Mouse (Mus musculus) midbrain, embryonic 14.5 days (tissue): Measurements from ENCODE around the gene Ankrd17. TPM values are rescaled to one million over a fixed set of nuclear protein-coding genes. Genes with fewer than 3 reads are reported as not detected.
A peak's percentile ranks its signal among the peaks of the same experiment; 100 is the strongest.

Experiments
- ATAC-seq: fragments of 200-750 bp; cut with Nextera tagmentation; 2 replicates; pipeline ENCODE4 v1.8.0; 2017; ENCODE audit warnings: moderate number of reproducible peaks, moderate library complexity; ENCODE audit not compliant: low FRiP score, low TSS enrichment
- DNase-seq: peaks from one replicate; pipeline ENCODE4 v3.0.0-alpha.2; 2015
- H3K27ac ChIP-seq: fragments of 300-500 bp; sonication (generic); replicated peaks from 2 replicates; pipeline ENCODE4 v1.5.1; 2014; ENCODE audit warnings: mild to moderate bottlenecking, low read depth, low read length, moderate library complexity
- H3K27me3 ChIP-seq: fragments of 300-500 bp; sonication (generic); 2 replicates; pipeline ENCODE4 v1.6.1; 2014; ENCODE audit warnings: low read length, control low read depth, mixed read lengths; ENCODE audit not compliant: control insufficient read depth, insufficient read depth
- H3K36me3 ChIP-seq: fragments of 300-500 bp; sonication (generic); 2 replicates; pipeline ENCODE4 v1.6.1; 2014; ENCODE audit warnings: low read length, control low read depth; ENCODE audit not compliant: control insufficient read depth, insufficient read depth
- H3K4me1 ChIP-seq: fragments of 300-500 bp; sonication (generic); 2 replicates; pipeline ENCODE4 v1.6.1; 2014; ENCODE audit warnings: mild to moderate bottlenecking, antibody characterized with exemption, low read length, control low read depth; ENCODE audit not compliant: control insufficient read depth, insufficient read depth
- H3K4me2 ChIP-seq: fragments of 300-500 bp; sonication (generic); 2 replicates; pipeline ENCODE4 v1.6.1; 2014; ENCODE audit warnings: mild to moderate bottlenecking, low read length, moderate library complexity
- H3K4me3 ChIP-seq: fragments of 300-500 bp; sonication (generic); replicated peaks from 2 replicates; pipeline ENCODE4 v1.5.1; 2014; ENCODE audit warnings: low read depth, low read length
- H3K9ac ChIP-seq: fragments of 300-500 bp; sonication (generic); replicated peaks from 2 replicates; pipeline ENCODE4 v1.6.1; 2014; ENCODE audit warnings: mild to moderate bottlenecking, low read length, moderate library complexity
- H3K9me3 ChIP-seq: fragments of 300-500 bp; sonication (generic); 2 replicates; pipeline ENCODE4 v1.6.1; 2016; ENCODE audit warnings: low read length, control low read depth, mixed read lengths; ENCODE audit not compliant: control insufficient read depth
- WGBS: fragments of 180-500 bp; shearing (Covaris S2); extraction: QIAGEN DNeasy Blood & Tissue Kit; methylation state at CpG from one replicate; pipeline ENCODE4 v1.1.7; 2014; 5-methylcytosine and 5-hydroxymethylcytosine counted together
- polyA plus RNA-seq: library from polyadenylated mRNA; unstranded; fragments of >200 nt; fragmentation: Nextera tagmentation; extraction: Ambion mirVana; gene quantifications from 2 replicates; pipeline ENCODE4 v1.2.1, GENCODE M21; 2014

Ankrd17 gene
- polyA plus RNA-seq, 1 experiment from 2014 or later, result 39.2 TPM

DNA sequence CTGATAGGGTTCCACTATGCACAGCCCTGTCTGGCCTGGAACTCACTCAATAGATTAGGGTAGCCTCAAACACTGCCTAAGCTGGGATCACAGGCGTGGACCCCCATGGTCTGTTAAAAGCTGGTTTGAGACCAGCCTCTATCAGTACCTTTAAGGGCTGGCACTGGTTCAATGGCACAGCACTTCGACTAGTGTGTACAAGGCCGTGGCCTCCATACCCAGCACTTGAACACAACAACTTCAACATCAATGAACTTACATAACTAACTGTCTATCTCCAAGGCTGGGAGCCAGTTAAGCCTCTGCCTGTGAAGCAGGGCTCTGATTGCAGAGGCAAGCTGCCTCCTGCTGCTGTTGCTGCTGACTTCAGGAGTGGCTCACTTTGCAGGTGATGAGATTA, 148.6 kb downstream of the Ankrd17 start:
- no peak overlapping the region for H3K9ac ChIP-seq
- ATAC-seq (no peak), DNase-seq (no peak)
- H3K27me3 ChIP-seq, result no peaks in the 10 kb centered on the region
- peaks cover 2% of the 10 kb centered on the region; the same call in 1 of the 2 replicates for H3K4me1 ChIP-seq
- peaks cover 59% of the 10 kb centered on the region for H3K36me3 ChIP-seq
- H3K4me2 ChIP-seq, result no peak overlapping the region
- WGBS, result 97% methylated on average over 3 of the region's 3 CpGs
- no peak overlapping the region for H3K27ac ChIP-seq
- no peak overlapping the region for H3K4me3 ChIP-seq
- H3K9me3 ChIP-seq, result no peaks in the 10 kb centered on the region

DNA sequence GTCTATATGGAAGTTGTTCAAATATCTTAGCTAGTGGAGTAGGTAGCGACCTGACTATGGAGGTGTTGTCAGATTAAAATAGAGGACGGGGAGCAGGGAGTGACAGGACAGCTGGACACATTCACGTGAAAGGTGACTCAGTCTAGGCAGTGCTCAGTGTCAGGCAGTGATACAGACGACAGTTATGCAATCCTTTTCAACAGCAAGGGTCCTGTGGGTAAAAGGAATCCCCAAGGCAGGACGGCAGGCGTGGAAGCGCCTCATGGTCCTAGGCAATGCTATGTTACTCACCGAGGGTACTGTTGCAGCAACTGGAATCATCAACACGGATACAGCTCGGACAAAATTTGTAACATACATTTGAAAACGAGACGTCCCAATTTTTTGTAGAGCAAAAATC, 149.2 kb downstream of the Ankrd17 start:
- Histone ChIP-seq H3K9me3 (no peaks in the 10 kb centered on the region), H3K27me3 (no peaks in the 10 kb centered on the region), H3K4me1 (no peaks in the 10 kb centered on the region), H3K4me2 (no peak overlapping the region), H3K4me3 (no peak overlapping the region), H3K36me3 (peaks cover 59% of the 10 kb centered on the region), H3K9ac (no peak overlapping the region), H3K27ac (no peak overlapping the region)
- ATAC-seq (no peak), DNase-seq (no peak)
- 95% methylated on average over 12 of the region's 12 CpGs for WGBS

DNA sequence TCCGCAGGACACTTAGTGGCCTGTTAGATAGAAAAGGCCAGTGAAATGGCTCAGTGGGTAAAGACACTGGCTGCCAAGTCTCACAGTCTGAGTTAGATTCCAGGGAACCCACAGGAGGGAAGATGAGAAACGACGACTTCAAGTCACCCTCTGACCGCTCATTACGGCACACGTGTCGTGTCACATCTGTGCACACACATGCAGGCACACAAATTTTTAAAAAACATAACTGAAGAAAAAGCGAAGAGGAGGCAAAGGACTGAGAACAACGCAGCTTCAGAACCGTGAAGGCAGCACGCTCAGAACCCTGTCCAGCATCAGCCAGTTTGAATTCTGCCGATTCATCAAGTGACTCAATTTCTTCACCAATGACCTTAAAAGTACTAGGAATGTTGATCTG, 153.0 kb downstream of the Ankrd17 start:
- Histone ChIP-seq H3K9me3 (no peaks in the 10 kb centered on the region), H3K27ac (no peak overlapping the region), H3K36me3 (peaks cover 38% of the 10 kb centered on the region), H3K27me3 (no peaks in the 10 kb centered on the region), H3K4me2 (no peak overlapping the region), H3K4me3 (no peak overlapping the region), H3K4me1 (no peaks in the 10 kb centered on the region), H3K9ac (no peak overlapping the region)
- no peak for DNase-seq
- no peak for ATAC-seq
- 96% methylated on average over 12 of the region's 12 CpGs for WGBS

DNA sequence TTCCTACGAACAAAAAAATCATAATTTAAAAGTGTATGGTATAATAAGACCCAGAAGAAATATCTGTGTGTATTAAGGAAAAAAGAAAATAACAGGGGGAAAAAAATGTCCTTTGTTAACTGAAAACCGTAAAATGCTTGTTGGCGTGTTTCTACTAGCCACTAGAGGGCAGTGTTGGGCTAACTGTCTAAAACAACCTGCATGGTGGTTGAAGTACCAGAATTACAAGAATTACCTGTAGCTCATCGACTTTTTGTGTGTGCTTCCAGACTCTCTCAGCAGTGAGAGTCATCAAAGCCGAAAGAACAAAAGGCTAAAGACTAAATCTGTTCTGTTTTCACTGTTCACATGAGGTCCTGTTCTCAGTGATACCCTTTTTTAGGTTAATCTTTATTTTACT, 163.2 kb downstream of the Ankrd17 start:
- no peak overlapping the region for H3K9ac ChIP-seq
- no peak overlapping the region for H3K4me2 ChIP-seq
- no peak overlapping the region for H3K4me3 ChIP-seq
- DNase-seq, result peak; percentile 87
- H3K36me3 ChIP-seq, result no peaks in the 10 kb centered on the region
- peak; percentile 34; the same call in 1 of the 2 replicates for ATAC-seq
- no peaks in the 10 kb centered on the region for H3K9me3 ChIP-seq
- 27% methylated on average over 5 of the region's 5 CpGs for WGBS
- H3K4me1 ChIP-seq, result no peaks in the 10 kb centered on the region
- H3K27me3 ChIP-seq, result no peaks in the 10 kb centered on the region
- no peak overlapping the region for H3K27ac ChIP-seq

DNA sequence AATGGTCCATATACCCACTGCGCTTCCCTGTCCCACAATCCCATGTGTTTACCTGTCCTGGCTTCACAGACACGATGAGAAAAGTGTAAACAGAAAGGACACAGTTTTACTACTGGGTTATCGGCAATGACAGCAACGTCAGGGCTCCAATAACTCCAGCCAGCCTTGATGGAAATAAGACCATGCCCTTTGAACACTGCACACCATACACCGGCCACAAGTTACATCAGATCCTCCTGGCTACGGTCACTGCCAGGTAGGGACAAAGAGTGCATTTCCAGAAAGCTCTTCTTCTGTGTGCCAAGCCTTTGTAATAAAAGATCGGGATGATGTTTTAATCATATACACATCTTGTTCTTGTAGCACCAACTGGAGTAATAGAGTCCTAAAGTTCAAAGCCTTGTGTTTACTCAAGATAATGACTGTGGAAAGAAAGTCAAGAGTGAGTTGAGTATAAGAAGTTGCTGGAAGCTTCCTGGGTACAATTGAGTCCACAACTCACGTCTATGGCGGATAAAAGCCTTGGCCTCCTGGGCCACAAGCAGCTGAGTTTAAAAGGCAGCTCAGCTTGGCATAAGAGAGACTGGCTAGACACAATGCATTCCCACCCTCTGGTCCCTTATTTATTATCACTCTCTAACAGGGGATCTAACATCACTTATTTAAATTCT, 163.8 kb downstream of the Ankrd17 start:
- H3K9me3 ChIP-seq, result no peaks in the 10 kb centered on the region
- no peaks in the 10 kb centered on the region for H3K4me1 ChIP-seq
- H3K27me3 ChIP-seq, result no peaks in the 10 kb centered on the region
- 80% methylated on average over 9 of the region's 9 CpGs for WGBS
- H3K27ac ChIP-seq, result no peak overlapping the region
- H3K4me2 ChIP-seq, result no peak overlapping the region
- no peak overlapping the region for H3K9ac ChIP-seq
- ATAC-seq (peak; percentile 20; the same call in 1 of the 2 replicates), DNase-seq (no peak)
- H3K36me3 ChIP-seq, result no peaks in the 10 kb centered on the region
- H3K4me3 ChIP-seq, result no peak overlapping the region

DNA sequence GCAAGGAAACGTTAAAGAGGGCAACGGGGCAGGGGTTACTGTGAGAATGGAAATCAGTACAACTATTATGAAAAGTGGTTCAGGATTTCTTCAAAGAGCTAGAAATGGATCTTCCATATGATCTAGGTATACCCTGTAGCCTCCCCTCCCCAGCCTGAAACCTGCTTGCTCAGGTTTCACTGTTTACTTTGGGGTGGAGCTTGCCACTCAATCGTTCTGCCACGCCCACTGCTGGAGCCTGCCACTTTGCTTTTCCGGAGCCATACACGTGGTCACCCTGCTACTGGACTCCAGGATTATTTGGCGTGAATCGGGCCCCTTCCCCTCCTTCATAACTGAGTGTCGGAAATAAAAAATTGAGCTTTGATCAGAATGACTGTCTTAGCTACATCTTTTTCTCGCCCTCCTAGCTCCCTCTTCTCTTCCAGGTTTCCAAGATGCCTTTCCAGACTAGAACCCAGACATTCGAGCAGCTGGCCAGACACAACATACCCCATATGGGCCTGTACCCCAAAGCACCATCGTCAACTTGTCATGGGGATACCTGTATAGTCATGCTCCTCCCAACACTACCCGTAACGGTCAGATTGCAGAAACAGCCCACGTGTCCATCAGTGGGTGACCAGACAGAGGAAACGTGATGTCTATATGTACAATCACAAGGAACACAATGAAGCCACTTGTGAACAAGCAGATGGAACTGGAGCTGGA, 166.3 kb downstream of the Ankrd17 start:
- 66% methylated on average over 16 of the region's 16 CpGs for WGBS
- no peak overlapping the region for H3K9ac ChIP-seq
- no peak for ATAC-seq
- no peaks in the 10 kb centered on the region for H3K36me3 ChIP-seq
- H3K27me3 ChIP-seq, result no peaks in the 10 kb centered on the region
- DNase-seq, result no peak
- no peaks in the 10 kb centered on the region for H3K9me3 ChIP-seq
- no peak overlapping the region for H3K4me3 ChIP-seq
- no peak overlapping the region for H3K4me2 ChIP-seq
- no peaks in the 10 kb centered on the region for H3K4me1 ChIP-seq
- H3K27ac ChIP-seq, result no peak overlapping the region

DNA sequence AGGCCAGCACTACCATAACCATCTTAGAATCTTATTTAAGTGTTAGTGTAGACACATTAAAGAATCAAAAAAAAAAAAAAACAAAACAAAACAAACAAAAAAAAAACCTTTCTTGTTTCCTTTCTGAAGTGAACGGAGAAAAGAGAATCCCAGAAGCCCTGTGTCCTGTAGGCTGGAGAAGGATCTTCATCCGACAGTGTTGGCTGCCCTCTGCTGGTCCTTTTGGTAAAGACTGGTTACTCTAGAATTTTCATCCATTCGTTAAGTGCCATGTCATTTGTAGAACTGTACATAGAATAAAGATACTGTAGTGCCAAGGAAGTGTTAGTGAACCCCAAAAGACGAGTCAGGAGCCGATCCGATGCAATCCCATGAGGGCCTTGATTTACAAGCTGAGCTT, 171.5 kb downstream of the Ankrd17 start:
- H3K4me3 ChIP-seq, result no peak overlapping the region
- no peak overlapping the region for H3K4me2 ChIP-seq
- H3K36me3 ChIP-seq, result no peaks in the 10 kb centered on the region
- H3K9ac ChIP-seq, result no peak overlapping the region
- H3K9me3 ChIP-seq, result no peaks in the 10 kb centered on the region
- H3K27ac ChIP-seq, result no peak overlapping the region
- peak; percentile 92 for DNase-seq
- H3K4me1 ChIP-seq, result no peaks in the 10 kb centered on the region
- 31% methylated on average over 6 of the region's 6 CpGs for WGBS
- no peaks in the 10 kb centered on the region for H3K27me3 ChIP-seq
- 0 out of 2 replicates have a peak, but pooled peaks have one; percentile 55 for ATAC-seq

DNA sequence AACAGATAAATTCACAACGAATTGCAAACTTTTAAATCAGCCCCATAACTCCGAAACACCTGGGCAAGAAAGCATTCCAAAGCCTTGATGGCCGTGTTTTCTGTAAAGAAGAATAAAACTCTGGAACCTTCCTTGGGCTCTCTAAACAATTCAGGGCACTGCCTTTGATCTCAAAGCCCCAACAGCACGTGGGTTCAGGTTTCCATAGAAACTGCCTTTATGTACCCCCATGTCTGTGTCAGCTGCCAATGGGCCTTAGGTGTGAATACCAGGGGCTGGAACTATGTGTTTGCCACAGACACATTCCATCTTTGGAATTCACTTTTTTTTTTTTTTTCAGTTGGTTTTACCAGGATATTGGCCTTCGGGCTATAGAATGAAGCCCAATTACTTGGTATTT, 183.6 kb downstream of the Ankrd17 start:
- no peak overlapping the region for H3K4me3 ChIP-seq
- H3K9me3 ChIP-seq, result 0 out of 2 replicates have a peak, but pooled peaks cover 5% of the 10 kb centered on the region
- ATAC-seq (no peak), DNase-seq (no peak)
- H3K4me1 ChIP-seq, result no peaks in the 10 kb centered on the region
- H3K27me3 ChIP-seq, result no peaks in the 10 kb centered on the region
- no peak overlapping the region for H3K4me2 ChIP-seq
- WGBS, result 65% methylated on average over 5 of the region's 5 CpGs
- no peaks in the 10 kb centered on the region for H3K36me3 ChIP-seq
- H3K9ac ChIP-seq, result no peak overlapping the region
- H3K27ac ChIP-seq, result no peak overlapping the region

DNA sequence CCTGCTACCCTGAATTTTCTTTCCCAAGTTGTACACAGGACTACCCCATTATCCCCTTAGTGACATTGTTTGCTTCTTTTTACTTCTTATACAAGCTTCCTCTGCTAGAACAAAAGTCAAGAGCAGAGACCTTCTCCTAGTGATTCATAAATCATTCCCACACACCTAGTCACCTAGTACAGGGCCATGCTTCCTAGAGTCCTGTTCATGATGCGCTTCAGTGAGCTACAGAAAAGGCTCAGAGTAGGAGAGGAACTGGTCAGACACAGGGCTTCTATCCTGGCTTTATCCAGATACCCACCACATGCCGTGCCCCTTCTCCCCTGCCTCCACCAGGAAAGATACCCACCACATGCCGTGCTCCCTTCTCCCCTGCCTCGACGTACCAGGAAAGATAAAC, 187.3 kb downstream of the Ankrd17 start:
- Histone ChIP-seq H3K4me1 (no peaks in the 10 kb centered on the region), H3K4me3 (no peak overlapping the region), H3K27ac (no peak overlapping the region), H3K9ac (no peak overlapping the region), H3K36me3 (no peaks in the 10 kb centered on the region), H3K4me2 (no peak overlapping the region), H3K9me3 (no peaks in the 10 kb centered on the region), H3K27me3 (no peaks in the 10 kb centered on the region)
- no peak for DNase-seq
- whole genome bisulfite sequencing, result 83% methylated on average over 5 of the region's 5 CpGs
- no peak for ATAC-seq
